Mouse (Mus musculus) bone marrow, adult 2 months (tissue): Measurements from ENCODE around the gene Dennd1a.

Source experiments
- CTCF ChIP-seq: fragments of 200-500 bp; IDR thresholded peaks from 2 replicates; pipeline ENCODE4 v1.5.1; 2011; ENCODE audit warnings: low read length, control low read depth; ENCODE audit not compliant: control insufficient read depth, insufficient read depth
- POLR2A ChIP-seq: fragments of 200-500 bp; IDR thresholded peaks from 2 replicates; pipeline ENCODE4 v1.6.1; 2011; ENCODE audit warnings: low read depth, mild to moderate bottlenecking, control low read depth, low read length, borderline replicate concordance; ENCODE audit not compliant: control insufficient read depth

GRCm38 (mm10) chr2:37908721-37909506, 378.3 kb downstream of the Dennd1a start:
- TF ChIP-seq CTCF (no peak), POLR2A (no peak)
